Mouse (Mus musculus): Measurements from ENCODE around the gene 1810049J17Rik.

GRCm38 (mm10) chr15:12273325-12274052, 48.2 kb downstream of the 1810049J17Rik start:
- no peak for TF ChIP-seq EP300 (IDR thresholded peaks at IDR 0.05; ENCODE audit: low read depth)
- no peak for TF ChIP-seq CTCF (IDR thresholded peaks at IDR 0.05; ENCODE audit: low read depth)

Data from liver, postnatal 0 days (tissue).